Mouse (Mus musculus): ENCODE measurements at regions not wholly inside any gene's neighbourhood (a gene's known extent, or its start where the extent isn't known, plus 50 kb on each side); places are given as distances from the start of the nearest gene placed in this dataset.

- Histone ChIP-seq H3K4me2 (replicated peaks) (no peak overlapping the region), H3K27me3 (no peaks in the 10 kb centered on the region), H3K9me3 (no peaks in the 10 kb centered on the region), H3K4me3 (no peak overlapping the region), H3K27ac (replicated peaks) (no peak overlapping the region), H3K9ac (replicated peaks) (no peak overlapping the region), H3K36me3 (no peaks in the 10 kb centered on the region), H3K4me1 (no peaks in the 10 kb centered on the region)
- no peak for ATAC-seq (ENCODE audit: low FRiP score, low read depth)
- WGBS: 82% methylated on average over 4 of the region's 4 CpGs
Observed at GRCm38 (mm10) chr9:12313517-12314075, 932.0 kb downstream of the Jrkl start.

- Histone ChIP-seq H3K4me2 (replicated peaks) (no peak overlapping the region), H3K4me1 (no peaks in the 10 kb centered on the region), H3K27me3 (no peaks in the 10 kb centered on the region), H3K27ac (replicated peaks) (no peak overlapping the region), H3K9me3 (no peaks in the 10 kb centered on the region), H3K4me3 (no peak overlapping the region), H3K36me3 (no peaks in the 10 kb centered on the region), H3K9ac (replicated peaks) (no peak overlapping the region)
- ATAC-seq (ENCODE audit: low FRiP score, low read depth): no peak
- 82% methylated on average over 1 of the region's 1 CpGs for WGBS
Observed at GRCm38 (mm10) chr9:12313027-12313426, 932.6 kb downstream of the Jrkl start.
